Mouse (Mus musculus): Measurements from ENCODE around the gene Blmh.

GRCm38 (mm10) chr11:76953536-76953935, 28.9 kb downstream of the Blmh start:
- no peak for TF ChIP-seq CTCF (IDR thresholded peaks at IDR 0.05; ENCODE audit: insufficient read depth, low read depth, low read length)
- no peak for TF ChIP-seq POLR2A (IDR thresholded peaks at IDR 0.05; ENCODE audit: insufficient read depth, low read depth, low read length)
